Mouse (Mus musculus): ENCODE measurements around the gene Snrnp27. TPM values are rescaled to one million over a fixed set of nuclear protein-coding genes. Genes with fewer than 3 reads are reported as not detected.

Snrnp27 gene
- polyA plus RNA-seq (2017; shearing (Covaris generic)) = 10 to 100 TPM; 86.5 to 87.0 TPM

GRCm38 (mm10) chr6:86683872-86684654 is at the start of gene Snrnp27:
TSS of gene Snrnp27 (minus strand) at chr6:86684522.

DNA sequence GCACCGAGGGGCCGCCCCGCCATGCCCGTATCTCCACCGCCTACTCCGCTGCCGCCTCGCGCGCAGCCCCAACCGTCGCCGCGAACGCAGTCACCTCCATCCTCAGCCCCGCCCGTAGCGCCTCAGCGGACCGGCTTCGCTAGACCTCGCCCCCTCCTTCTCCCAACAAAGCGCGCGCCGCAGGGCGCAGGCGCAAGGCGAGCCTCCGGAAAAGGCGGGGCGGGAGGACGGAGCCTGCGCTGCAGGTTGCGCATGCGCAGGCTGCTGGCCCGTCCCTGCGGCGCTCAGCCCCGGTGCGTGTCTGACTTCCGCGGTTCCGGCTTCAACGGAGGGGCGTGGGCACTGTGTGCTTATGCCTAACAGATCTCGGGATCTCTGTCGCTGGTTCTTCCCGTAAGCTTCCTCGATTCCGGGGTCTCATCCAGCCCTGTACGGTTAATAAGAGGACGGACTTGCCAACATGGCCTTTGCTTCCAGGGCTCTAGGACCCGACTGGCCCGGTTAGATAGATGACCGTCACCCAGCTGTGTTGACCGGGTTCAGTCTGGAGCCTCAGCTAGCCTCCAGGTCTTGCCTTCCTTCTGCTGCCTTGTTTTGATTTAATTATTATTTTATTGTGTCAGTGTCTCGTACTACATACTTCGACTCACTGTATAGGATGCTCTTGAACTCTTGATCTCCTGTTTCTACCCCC is 49.0 kb upstream of the Snrnp27 start, which contains the start of gene Gmcl1:
TSS of gene Gmcl1 (minus strand) at position 201 of the 694 bp plus-strand sequence.

DNA sequence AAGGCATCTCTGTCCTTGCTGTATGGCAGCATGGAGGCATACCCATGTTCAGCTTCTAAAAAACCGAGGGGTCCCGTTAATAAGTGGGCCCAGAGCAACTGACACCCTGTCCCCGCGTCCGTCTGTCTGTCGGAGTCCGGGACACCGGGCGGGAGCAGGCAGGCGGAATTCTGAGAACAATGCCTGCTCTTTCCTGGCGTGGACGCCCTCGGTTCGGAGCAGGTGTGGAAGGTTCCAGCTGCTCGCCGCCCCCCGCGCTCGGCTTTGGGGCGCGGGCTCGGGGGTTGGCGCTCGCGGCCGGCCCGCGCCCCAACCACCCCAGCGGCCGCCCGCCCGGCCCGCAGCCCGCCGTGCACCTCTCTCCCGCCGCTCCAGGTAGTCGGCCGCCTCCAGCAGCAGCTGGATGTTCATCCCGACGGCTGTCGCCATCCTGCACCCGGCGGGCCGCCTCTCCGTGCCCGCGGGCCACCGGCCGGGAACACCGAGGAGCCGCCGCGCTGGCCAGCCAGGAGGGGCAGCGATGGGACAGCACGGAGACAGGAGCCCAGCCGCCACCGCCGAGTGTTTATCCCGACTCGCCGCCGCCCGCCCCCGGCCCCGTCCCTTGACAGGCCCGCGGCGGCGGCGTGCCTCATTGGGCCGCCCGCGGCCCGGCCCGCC is 15.6 kb downstream of the Snrnp27 start, which contains the start of gene Mxd1:
TSS of gene Mxd1 (minus strand) at position 582 of the 660 bp plus-strand sequence.

DNA sequence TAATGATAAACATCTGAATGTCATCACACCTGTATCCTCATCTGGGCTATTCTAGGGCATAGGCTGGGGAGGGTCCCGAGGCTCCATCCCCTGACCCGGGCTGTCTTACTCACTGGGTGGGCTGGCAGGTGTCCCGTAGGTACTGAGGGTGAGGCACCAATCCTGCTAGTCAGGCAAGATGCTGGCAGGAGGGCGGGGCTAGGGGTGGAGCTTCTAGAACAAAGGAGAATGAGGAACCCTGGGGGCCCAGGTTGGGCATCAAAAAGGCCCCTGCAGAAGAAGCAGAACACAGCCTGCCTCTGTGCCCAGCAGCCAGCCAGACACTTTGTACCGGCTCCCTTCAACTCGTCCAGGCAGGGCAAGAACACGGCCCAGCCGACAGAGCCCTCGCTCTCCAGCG is 56.4 kb downstream of the Snrnp27 start, which contains the start of gene Asprv1:
TSS of gene Asprv1 (plus strand) at position 219 of the 400 bp plus-strand sequence.

Other genes with a start within 250 kb of the Snrnp27 start
- 10 to 100 TPM; 36.8 to 37.2 TPM for gene C87436, start 246.1 kb downstream of the Snrnp27 start, polyA plus RNA-seq (2017; shearing (Covaris generic))
- 100 to 1,000 TPM; 257 to 306 TPM for gene Pcbp1, start 158.2 kb downstream of the Snrnp27 start, polyA plus RNA-seq (2017; shearing (Covaris generic))
- under 1 TPM; 0.18 to 0.31 TPM for gene Asprv1, start 56.4 kb downstream of the Snrnp27 start, polyA plus RNA-seq (2017; shearing (Covaris generic))
- gene Mxd1, start 15.4 kb downstream of the Snrnp27 start, polyA plus RNA-seq (2017; shearing (Covaris generic)) = 100 to 1,000 TPM in 1 of 2 experiments, 10 to 100 TPM in 1; 77.5 to 102 TPM
- 10 to 100 TPM; 49.5 to 56.6 TPM for gene Gmcl1, start 48.9 kb upstream of the Snrnp27 start, polyA plus RNA-seq (2017; shearing (Covaris generic))
- gene Anxa4, start 109.1 kb upstream of the Snrnp27 start, polyA plus RNA-seq (2017; shearing (Covaris generic)) = 10 to 100 TPM in 1 of 2 experiments, 1 to 10 TPM in 1; 9.3 to 30.9 TPM
- gene Aak1, start 165.0 kb upstream of the Snrnp27 start, polyA plus RNA-seq (2017; shearing (Covaris generic)) = 10 to 100 TPM; 50.8 to 67.7 TPM

Data from activated CD4-positive, CD25-positive, alpha-beta regulatory T cell (primary cell).